Mouse (Mus musculus) brain, embryonic 14.5 days (tissue): ENCODE measurements around the gene Slc22a4.

Source experiments
- CTCF ChIP-seq: fragments of 200-500 bp; IDR thresholded peaks from 2 replicates; pipeline ENCODE4 v1.5.1; 2012; ENCODE audit warnings: inconsistent platforms, mild to moderate bottlenecking, moderate library complexity, borderline replicate concordance; ENCODE audit not compliant: insufficient read depth, insufficient read length; ENCODE audit errors: extremely low read depth
- POLR2A ChIP-seq: fragments of 200-500 bp; IDR thresholded peaks from 2 replicates; pipeline ENCODE4 v1.6.1; 2012; ENCODE audit warnings: mild to moderate bottlenecking, inconsistent platforms, borderline replicate concordance; ENCODE audit not compliant: poor library complexity, insufficient read depth, insufficient read length, severe bottlenecking; ENCODE audit errors: extremely low read depth

GRCm38 (mm10) chr11:54073291-54073690, 45.4 kb upstream of the Slc22a4 start:
- TF ChIP-seq CTCF (no peak), POLR2A (no peak)
